Mouse (Mus musculus): ENCODE results near the gene Tmem150c.

- no peak for TF ChIP-seq POLR2A (IDR thresholded peaks at IDR 0.05; ENCODE audit: extremely low read depth, insufficient read depth, low read length)
- TF ChIP-seq CTCF (IDR thresholded peaks at IDR 0.05; ENCODE audit: low read depth, low read length), result no peak
Observed at GRCm38 (mm10) chr5:100163368-100163767, 3.8 kb upstream of the Tmem150c start.
